Mouse (Mus musculus) stomach, embryonic 14.5 days (tissue): ENCODE measurements around the gene Acsbg2. TPM values are rescaled to one million over a fixed set of nuclear protein-coding genes. Genes with fewer than 3 reads are reported as not detected.
"Not testable (repeated sequence)": the region's sequence is repeated elsewhere in the genome, so short reads cannot be mapped to it uniquely, and the experiment has no call there.

Experiments used
- ATAC-seq: fragments of 200-750 bp; cut with Nextera tagmentation; 2 replicates; pipeline ENCODE4 v1.8.0; 2017; ENCODE audit warnings: low read depth, moderate TSS enrichment; ENCODE audit not compliant: insufficient number of reproducible peaks, insufficient read depth, low FRiP score
- H3K27ac ChIP-seq: fragments of 300-500 bp; sonication (generic); 2 replicates; pipeline ENCODE4 v1.5.1; 2014; ENCODE audit warnings: mild to moderate bottlenecking, low read length, moderate library complexity, mixed read lengths
- H3K27me3 ChIP-seq: fragments of 300-500 bp; sonication (generic); 2 replicates; pipeline ENCODE4 v1.6.1; 2014; ENCODE audit warnings: low read length, control low read depth, mixed read lengths; ENCODE audit not compliant: control insufficient read depth, insufficient read depth
- H3K36me3 ChIP-seq: fragments of 300-500 bp; sonication (generic); 2 replicates; pipeline ENCODE4 v1.6.1; 2014; ENCODE audit warnings: mild to moderate bottlenecking, control low read depth, low read length, moderate library complexity, mixed read lengths; ENCODE audit not compliant: control insufficient read depth, insufficient read depth
- H3K4me1 ChIP-seq: fragments of 300-500 bp; sonication (generic); 2 replicates; pipeline ENCODE4 v1.6.1; 2014; ENCODE audit warnings: low read length, control low read depth, mixed read lengths; ENCODE audit not compliant: control insufficient read depth, insufficient read depth
- H3K4me2 ChIP-seq: fragments of 300-500 bp; sonication (generic); replicated peaks from 2 replicates; pipeline ENCODE4 v1.6.1; 2014; ENCODE audit warnings: low read depth, low read length, control low read depth
- H3K4me3 ChIP-seq: fragments of 300-500 bp; sonication (generic); 2 replicates; pipeline ENCODE4 v1.5.1; 2014; ENCODE audit warnings: low read depth, low read length, control low read depth
- H3K9ac ChIP-seq: fragments of 300-500 bp; sonication (generic); replicated peaks from 2 replicates; pipeline ENCODE4 v1.6.1; 2014; ENCODE audit warnings: low read depth, mild to moderate bottlenecking, control low read depth, low read length, moderate library complexity, mixed read lengths
- H3K9me3 ChIP-seq: fragments of 300-500 bp; sonication (generic); 2 replicates; pipeline ENCODE4 v1.6.1; 2016; ENCODE audit warnings: low read depth, low read length, control low read depth; ENCODE audit not compliant: control insufficient read depth
- WGBS: fragments of 180-500 bp; shearing (Covaris S2); extraction: QIAGEN DNeasy Blood & Tissue Kit; methylation state at CpG from one replicate; pipeline ENCODE4 v1.1.7; 2014; 5-methylcytosine and 5-hydroxymethylcytosine counted together
- polyA plus RNA-seq: library from polyadenylated mRNA; unstranded; fragments of >200 nt; fragmentation: Nextera tagmentation; extraction: Ambion mirVana; gene quantifications from 2 replicates; pipeline ENCODE4 v1.2.1, GENCODE M21; 2014

Acsbg2 gene
- polyA plus RNA-seq, result not detected in 2 replicates

DNA sequence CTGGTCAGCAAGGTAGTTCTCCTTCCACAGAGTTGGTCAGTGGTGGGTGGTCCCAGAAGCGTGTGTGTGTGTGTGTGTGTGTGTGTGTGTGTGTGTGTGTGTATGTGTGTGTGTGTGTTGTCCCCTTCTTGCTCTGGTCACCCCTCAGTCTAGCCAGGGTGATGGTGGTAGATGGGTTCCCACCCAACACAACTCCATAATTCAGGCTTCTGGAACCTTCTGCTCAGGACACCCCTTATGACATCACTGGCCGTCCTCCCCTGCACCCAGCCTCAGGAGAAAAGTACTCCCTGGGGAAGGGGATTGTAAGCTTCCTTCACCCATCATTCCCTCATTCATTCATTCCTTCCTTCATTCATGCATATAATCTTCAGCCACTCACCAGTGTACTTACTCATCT is at the start of gene Acsbg2:
Gene Acsbg2 (minus strand): TSS at position 211 of the 400 bp plus-strand sequence.
- Histone ChIP-seq H3K27ac (no peak within 1 kb of the TSS), H3K4me1 (no peaks in the 10 kb centered on the region), H3K9ac (no peak within 1 kb of the TSS), H3K4me2 (no peak within 1 kb of the TSS), H3K36me3 (no peaks in the 10 kb centered on the region), H3K4me3 (no peak within 1 kb of the TSS), H3K27me3 (no peaks in the 10 kb centered on the region), H3K9me3 (no peaks in the 10 kb centered on the region)
- WGBS, result 90% methylated on average over 2 of the region's 2 CpGs
- no peak for ATAC-seq

DNA sequence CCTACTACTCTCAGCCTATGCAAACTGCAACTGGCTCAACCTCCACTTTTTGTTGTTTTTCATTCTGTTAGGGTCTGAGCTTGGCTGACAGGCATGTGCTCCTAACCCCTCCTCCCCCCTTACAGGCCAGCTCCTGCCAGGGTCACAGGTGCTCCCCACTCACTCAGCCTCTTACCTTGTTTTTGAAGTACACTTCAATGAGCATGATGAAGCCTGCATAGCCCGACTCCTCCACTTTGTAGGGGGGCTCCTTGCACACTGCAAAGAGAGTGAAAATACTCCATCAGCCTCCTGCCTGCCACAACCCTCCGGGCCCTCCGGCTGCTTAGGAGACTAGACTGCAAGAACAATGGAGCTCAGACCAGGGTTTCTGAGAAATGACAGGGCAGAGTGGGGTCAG is 45.5 kb upstream of the Acsbg2 start:
- Histone ChIP-seq H3K36me3 (peaks cover 51% of the 10 kb centered on the region), H3K9me3 (no peaks in the 10 kb centered on the region), H3K4me2 (no peak overlapping the region), H3K4me1 (no peaks in the 10 kb centered on the region), H3K27me3 (no peaks in the 10 kb centered on the region), H3K27ac (no peak overlapping the region), H3K4me3 (no peak overlapping the region), H3K9ac (no peak overlapping the region)
- no peak for ATAC-seq
- WGBS, result 81% methylated on average over 3 of the region's 3 CpGs

DNA sequence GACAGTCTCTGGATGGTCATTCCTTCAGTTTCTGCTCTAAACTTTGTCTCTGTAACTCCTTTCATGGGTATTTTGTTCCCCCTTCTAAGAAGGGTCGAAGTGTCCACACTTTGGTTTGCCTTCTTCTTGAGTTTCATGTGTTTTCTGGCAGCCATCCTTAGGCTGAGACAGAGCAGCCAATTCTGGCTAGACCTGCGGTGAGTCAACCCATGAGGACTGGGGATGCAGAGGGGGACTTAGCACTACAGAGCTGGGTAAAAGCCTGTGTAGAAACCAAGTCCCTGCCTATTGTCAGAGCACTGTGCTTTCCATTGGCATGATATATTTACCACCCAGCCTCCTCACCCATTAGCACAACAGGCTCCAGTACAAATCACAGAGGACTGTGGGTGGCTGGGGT is 42.9 kb upstream of the Acsbg2 start:
- 94% methylated on average over 2 of the region's 2 CpGs for WGBS
- H3K36me3 ChIP-seq, result peaks cover 49% of the 10 kb centered on the region

DNA sequence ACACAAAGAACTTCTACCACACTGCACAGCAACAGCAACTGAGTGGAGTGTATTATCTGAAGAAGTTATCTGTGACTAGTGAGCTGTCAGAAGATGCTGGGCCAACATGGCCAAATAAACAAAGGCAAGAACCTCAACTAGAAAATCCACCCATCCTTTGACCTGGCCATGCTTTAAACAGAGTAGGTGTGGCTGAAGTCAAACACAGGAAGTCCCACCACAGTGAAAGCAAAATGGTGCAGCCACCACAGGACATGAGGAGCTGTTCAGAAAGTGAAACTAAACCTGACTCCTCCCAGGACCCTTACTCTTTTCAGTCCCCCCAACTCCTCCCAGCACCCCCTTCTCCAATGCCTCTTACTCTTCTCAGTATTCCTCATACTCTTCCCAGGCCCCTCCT is 39.2 kb upstream of the Acsbg2 start:
- Histone ChIP-seq H3K36me3 (peaks cover 18% of the 10 kb centered on the region; the same call in 1 of the 2 replicates), H3K4me1 (no peaks in the 10 kb centered on the region)
- ATAC-seq, result no peak

More for the DNA sequence above, 42.9 kb upstream of the Acsbg2 start:
- H3K27me3 ChIP-seq, result no peaks in the 10 kb centered on the region
- ATAC-seq, result no peak
- H3K4me3 ChIP-seq, result no peak overlapping the region
- H3K4me1 ChIP-seq, result no peaks in the 10 kb centered on the region
- H3K27ac ChIP-seq, result no peak overlapping the region
- no peaks in the 10 kb centered on the region; the same call in 1 of the 2 replicates for H3K9me3 ChIP-seq
- H3K9ac ChIP-seq, result no peak overlapping the region
- no peak overlapping the region for H3K4me2 ChIP-seq

DNA sequence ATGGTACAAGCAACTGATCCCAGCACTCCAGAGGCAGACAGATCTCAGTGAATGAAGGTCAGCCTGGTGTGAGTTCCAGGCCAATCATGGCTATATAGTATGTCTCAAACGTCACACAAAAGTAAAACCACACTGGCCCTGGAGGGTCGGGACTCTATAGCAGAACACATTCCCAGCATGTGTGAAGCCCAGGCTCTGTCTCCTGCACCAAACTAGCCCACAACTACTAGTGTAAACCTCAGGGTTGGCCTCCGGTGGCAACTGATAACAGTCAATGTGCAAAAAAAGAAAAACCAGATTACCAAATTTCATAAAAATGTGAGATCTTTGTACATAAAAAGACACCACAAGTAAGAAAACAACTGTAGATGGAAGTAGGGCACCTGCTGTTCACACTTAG is 38.8 kb upstream of the Acsbg2 start:
- ATAC-seq, result no peak
- Histone ChIP-seq H3K9ac (no peak overlapping the region), H3K27me3 (no peaks in the 10 kb centered on the region), H3K4me1 (no peaks in the 10 kb centered on the region), H3K4me2 (no peak overlapping the region), H3K9me3 (no peaks in the 10 kb centered on the region; the same call in 1 of the 2 replicates), H3K4me3 (no peak overlapping the region), H3K27ac (no peak overlapping the region), H3K36me3 (peaks cover 16% of the 10 kb centered on the region; the same call in 1 of the 2 replicates)
- WGBS, result 90% methylated on average over 3 of the region's 3 CpGs

More for the DNA sequence above, 39.2 kb upstream of the Acsbg2 start:
- no peak overlapping the region for H3K4me2 ChIP-seq
- H3K4me3 ChIP-seq, result no peak overlapping the region
- no peaks in the 10 kb centered on the region; the same call in 1 of the 2 replicates for H3K9me3 ChIP-seq
- no peak overlapping the region for H3K9ac ChIP-seq
- no peaks in the 10 kb centered on the region for H3K27me3 ChIP-seq
- H3K27ac ChIP-seq, result no peak overlapping the region

DNA sequence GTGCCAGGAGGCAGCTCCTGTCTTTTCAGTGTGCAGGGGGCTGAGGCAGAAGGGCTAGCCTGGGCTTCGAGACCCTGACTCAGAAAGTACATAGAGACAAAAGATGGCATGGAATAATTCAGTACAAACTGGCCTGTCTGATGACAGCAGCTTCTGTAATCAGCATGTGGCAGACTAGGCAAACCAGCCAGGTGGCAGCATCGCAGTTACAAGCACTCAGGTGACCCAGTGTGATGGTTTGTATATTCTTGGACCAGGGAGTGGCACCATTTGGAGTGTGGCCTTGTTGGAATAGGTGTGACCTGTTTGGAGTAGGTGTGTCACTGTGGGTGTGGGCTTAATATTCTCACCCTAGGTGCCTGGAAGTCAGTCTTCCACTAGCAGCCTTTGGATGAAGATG is 35.5 kb upstream of the Acsbg2 start:
- WGBS, result 72% methylated on average over 2 of the region's 2 CpGs

DNA sequence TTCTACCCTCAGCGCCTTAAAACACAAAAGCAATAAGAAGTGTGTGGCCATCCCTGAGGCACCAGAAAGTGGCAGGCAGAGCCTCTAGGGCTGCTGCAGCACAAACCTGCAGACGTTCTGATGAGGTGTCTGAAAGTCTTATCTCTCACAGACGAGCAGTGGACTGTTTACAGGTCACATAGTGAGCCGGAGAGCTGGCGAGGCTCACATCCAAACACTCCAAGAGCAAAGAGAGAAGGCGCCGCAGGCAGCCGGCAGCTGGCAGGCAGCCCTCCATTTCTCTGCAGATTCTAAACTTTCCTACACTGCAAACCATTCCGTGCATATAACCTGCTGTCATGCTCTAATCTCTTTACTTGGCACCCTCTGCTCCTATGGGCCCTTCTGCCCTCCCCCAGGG is 33.6 kb upstream of the Acsbg2 start:
- Histone ChIP-seq H3K4me3 (no peak overlapping the region), H3K27me3 (no peaks in the 10 kb centered on the region), H3K9me3 (no peaks in the 10 kb centered on the region; the same call in 1 of the 2 replicates), H3K4me2 (no peak overlapping the region), H3K36me3 (peaks cover 18% of the 10 kb centered on the region; the same call in 1 of the 2 replicates), H3K27ac (no peak overlapping the region), H3K4me1 (0 out of 2 replicates have a peak, but pooled peaks cover 2% of the 10 kb centered on the region), H3K9ac (no peak overlapping the region)
- WGBS, result 35% methylated on average over 9 of the region's 9 CpGs
- no peak for ATAC-seq

More for the DNA sequence above, 35.5 kb upstream of the Acsbg2 start:
- H3K4me2 ChIP-seq, H3K4me3 ChIP-seq, H3K36me3 ChIP-seq, H3K9me3 ChIP-seq, ATAC-seq, H3K4me1 ChIP-seq, H3K27me3 ChIP-seq, H3K27ac ChIP-seq, H3K9ac ChIP-seq: not testable (repeated sequence)

DNA sequence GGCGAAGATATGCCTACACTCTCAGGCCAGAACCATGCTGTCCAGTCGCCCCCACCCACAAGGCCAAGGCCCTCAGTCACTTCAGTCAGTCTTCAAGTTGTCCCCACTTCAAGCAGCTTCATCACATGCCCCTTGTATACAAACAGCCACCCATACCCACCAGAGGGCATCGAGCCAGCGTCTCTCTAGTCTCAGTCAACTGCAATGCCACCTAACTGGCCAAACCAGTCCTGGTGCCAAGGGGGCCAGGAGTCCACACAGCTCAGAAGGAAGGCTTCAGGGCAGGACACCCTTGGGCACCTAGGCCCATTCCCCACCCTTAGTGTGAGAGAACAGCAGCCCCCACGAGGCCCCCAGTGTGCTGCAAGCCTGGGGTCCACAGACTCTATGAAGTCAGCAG is 32.8 kb upstream of the Acsbg2 start:
- H3K4me2 ChIP-seq, result no peak overlapping the region
- no peak overlapping the region for H3K27ac ChIP-seq
- no peaks in the 10 kb centered on the region for H3K27me3 ChIP-seq
- no peaks in the 10 kb centered on the region for H3K9me3 ChIP-seq
- 84% methylated on average over 5 of the region's 5 CpGs for WGBS
- H3K36me3 ChIP-seq, result peaks cover 24% of the 10 kb centered on the region; the same call in 1 of the 2 replicates
- H3K9ac ChIP-seq, result no peak overlapping the region
- H3K4me1 ChIP-seq, result 0 out of 2 replicates have a peak, but pooled peaks cover 2% of the 10 kb centered on the region
- H3K4me3 ChIP-seq, result no peak overlapping the region
- ATAC-seq, result no peak

DNA sequence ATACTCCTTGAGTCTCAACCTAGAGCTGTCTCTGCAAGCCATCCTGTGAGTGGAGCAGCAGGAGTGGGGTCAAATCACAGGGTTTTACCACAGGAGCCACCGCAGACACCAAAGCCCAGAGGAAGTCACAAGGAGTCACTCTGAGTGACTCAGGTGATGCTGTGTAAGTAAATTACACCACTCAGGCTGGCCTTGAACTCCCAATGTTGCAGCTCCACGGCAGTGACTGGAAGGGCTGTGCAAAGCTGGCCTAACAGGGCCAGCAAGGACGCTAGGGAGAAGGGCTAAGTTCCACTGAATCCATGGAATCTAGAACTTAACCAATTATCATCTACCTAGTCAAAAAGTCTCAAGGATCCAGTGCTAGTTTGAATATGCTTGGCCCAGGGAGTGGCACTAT is 31.9 kb upstream of the Acsbg2 start:
- no peak for ATAC-seq
- H3K36me3 ChIP-seq, result peaks cover 25% of the 10 kb centered on the region
- H3K9me3 ChIP-seq, result no peaks in the 10 kb centered on the region
- H3K9ac ChIP-seq, result no peak overlapping the region
- 0 out of 2 replicates have a peak, but pooled peaks cover 2% of the 10 kb centered on the region for H3K4me1 ChIP-seq
- H3K27me3 ChIP-seq, result no peaks in the 10 kb centered on the region
- no peak overlapping the region for H3K27ac ChIP-seq
- no peak overlapping the region for H3K4me2 ChIP-seq
- WGBS, result 93% methylated on average over 3 of the region's 3 CpGs
- H3K4me3 ChIP-seq, result no peak overlapping the region
